Mouse (Mus musculus): ENCODE data around the gene Txlnb. TPM values are rescaled to one million over a fixed set of nuclear protein-coding genes. Genes with fewer than 3 reads are reported as not detected.
"Not testable (repeated sequence)": the region's sequence is repeated elsewhere in the genome, so short reads cannot be mapped to it uniquely, and the experiment has no call there.

Txlnb gene
- 100 to 1,000 TPM; 326 to 381 TPM for total RNA-seq (2021)

GRCm38 (mm10) chr10:17795767-17796631 lies at the start of gene Txlnb:
Gene Txlnb (plus strand): TSS chr10:17796226.
- intact Hi-C loops (cut with DNase I) = loop anchor here (2.0 to 5.0 kb wide), 4 partner anchors 39 to 151 kb away; partner anchors contain the start of gene Heca

DNA sequence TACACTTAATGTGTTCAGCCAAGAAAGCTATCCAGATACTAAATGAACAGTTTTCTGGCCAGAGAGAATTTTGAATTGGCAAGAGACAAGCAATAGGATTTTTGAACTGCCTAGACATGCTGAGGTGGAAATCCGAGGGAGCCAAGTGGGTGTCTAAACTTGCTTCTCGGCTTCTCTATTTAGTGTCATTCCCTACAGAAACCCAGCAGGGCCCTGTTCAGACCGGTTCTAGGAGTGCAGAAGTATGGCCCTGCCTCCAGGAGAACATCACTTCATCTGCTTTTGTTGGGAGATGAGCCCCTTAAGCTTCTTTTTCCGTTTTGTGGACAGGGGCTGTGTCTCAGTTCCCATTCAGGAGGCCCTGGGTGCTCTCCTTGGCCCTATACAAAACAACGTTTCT lies 43.5 kb upstream of the Txlnb start:
- intact Hi-C loops (cut with DNase I) = no loop called here
- no peak for DNase-seq

More at GRCm38 (mm10) chr10:17795767-17796631, at the start of gene Txlnb:
- DNase-seq = peak; percentile 70 to 71

DNA sequence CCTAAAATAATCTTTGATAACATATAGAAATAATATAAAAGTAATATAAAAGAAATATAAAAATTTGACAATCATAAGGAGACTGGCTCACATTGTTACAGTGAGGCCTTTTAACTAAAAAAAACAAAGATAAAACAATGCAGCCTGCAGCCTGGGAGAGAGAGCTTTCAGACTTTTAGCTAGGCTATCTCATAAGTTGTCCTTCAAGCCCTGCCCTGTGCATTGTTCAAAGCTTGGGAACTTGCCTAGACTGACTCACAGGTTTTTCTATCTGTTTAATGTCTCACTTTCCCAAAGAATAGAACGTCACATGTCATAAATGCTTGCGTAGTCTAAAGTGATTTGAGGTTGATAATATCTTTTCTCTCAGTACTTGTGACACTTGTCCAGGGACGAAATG lies 36.3 kb upstream of the Txlnb start:
- intact Hi-C loops (cut with DNase I) = no loop called here
- no peak for DNase-seq

GRCm38 (mm10) chr10:17760750-17761613 lies 35.0 kb upstream of the Txlnb start:
- DNase-seq = no peak
- intact Hi-C loops (cut with DNase I) = no loop called here

- DNase-seq = no peak
- intact Hi-C loops (cut with DNase I) = no loop called here
These were observed 34.4 kb upstream of the Txlnb start for GRCm38 (mm10) chr10:17761652-17762051.

DNA sequence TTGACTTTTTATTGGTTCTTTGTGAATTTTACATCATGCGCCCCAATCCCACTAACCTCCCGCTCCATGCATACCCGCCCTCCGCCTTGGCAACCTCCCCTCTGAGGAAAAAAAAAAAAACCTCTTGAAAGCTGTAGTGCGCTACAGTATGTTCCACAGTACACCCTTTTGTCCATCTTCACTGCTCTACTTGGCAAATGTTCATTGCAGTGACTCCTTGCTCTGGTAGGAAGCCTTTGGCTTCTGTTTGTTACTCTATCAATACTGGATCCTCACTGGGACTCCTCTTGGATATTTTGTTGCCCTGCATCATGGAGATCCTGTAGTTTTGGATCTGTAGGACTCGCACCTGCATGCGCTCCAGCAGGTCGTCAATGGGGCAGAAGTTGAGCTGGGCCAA lies 33.1 kb upstream of the Txlnb start:
- intact Hi-C loops (cut with DNase I) = no loop called here
- no peak for DNase-seq

DNA sequence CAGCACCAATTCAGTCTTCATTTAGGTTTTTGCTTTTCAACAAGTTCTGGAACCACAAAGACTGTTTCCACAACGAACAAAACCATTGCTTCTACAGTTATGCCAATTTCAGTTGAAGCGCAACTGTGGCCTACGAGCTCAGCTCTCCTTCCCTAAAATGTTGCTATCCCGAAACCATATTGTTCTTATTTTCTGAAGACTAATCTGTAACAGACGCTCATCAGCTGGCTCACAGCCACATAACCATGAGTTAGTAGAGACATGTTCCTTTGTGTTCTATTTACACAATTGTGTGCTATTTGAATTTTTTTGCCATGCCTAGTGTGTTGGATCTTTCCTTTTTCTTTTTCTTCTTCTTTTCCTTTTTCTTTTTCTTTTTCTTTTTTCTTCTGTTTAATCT lies 26.2 kb upstream of the Txlnb start:
- DNase-seq = no peak
- intact Hi-C loops (cut with DNase I) = no loop called here

DNA sequence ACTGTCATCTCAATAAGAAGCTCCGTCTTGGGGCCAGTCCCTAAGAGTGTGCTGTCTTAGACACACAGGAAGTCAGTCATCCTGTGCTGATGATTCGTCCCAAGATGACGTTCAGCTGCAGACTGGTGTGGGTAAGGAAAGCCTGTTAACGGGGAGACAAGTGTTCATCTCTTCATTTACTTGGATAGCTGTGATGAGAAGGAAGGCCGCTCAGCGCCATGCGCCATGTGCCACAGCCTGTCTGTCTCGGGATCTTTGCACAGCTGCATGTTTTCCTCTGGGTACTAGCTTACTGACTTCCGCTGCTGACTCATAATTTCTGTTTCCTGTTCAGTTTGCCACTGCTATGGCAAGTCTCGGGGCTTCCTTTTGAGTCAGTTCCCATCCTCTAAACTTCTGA lies 23.7 kb upstream of the Txlnb start:
- intact Hi-C loops (cut with DNase I) = no loop called here
- peak in 1 of 2 experiments; percentile 17 for DNase-seq

GRCm38 (mm10) chr10:17774366-17774765 lies 21.7 kb upstream of the Txlnb start:
- no peak for DNase-seq
- intact Hi-C loops (cut with DNase I) = no loop called here

DNA sequence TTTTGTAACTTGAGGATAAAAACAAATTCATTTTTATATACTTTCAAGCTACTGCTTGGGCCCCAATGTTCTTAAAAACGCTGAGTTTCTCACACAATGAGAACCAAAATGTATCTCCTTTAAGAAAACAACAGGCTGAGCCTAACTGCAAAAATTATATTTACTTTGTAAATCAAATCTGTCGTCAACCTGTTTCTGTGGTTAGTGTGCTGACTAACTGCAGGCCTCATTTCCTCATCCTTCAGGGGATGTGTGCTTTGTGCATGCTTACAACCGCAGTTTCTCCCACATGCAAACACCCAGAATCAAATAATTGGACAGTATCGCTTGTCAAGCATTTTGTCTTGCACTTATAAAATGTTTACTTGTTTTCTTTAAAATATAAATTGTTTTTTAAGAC lies 20.9 kb upstream of the Txlnb start:
- intact Hi-C loops (cut with DNase I) = no loop called here

GRCm38 (mm10) chr10:17776684-17777083 lies 19.3 kb upstream of the Txlnb start:
- intact Hi-C loops (cut with DNase I); DNase-seq: not testable (repeated sequence)

More for the DNA sequence above, 20.9 kb upstream of the Txlnb start:
- no peak for DNase-seq

DNA sequence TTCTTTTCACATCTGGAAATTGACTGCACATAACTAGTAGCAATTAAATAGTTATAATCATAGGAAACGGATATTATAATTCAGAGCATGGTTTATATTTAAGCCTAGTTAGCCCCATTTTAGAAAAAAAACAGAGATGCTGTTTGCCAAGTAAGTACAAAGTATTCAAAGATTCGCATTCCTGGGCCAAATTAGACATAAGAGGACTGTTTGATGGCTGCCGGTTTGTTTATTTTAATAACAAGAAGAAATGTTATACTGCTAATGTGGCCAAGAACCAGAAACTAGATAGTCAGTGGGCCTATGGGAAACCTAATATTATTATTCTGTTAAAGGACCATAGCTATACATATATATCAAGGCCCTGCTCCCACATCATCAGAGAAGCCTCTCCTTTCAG lies 9.3 kb upstream of the Txlnb start:
- DNase-seq = no peak

GRCm38 (mm10) chr10:17787938-17788337 lies 8.1 kb upstream of the Txlnb start:
- intact Hi-C loops (cut with DNase I) = no loop called here
- no peak for DNase-seq

More for the DNA sequence above, 9.3 kb upstream of the Txlnb start:
- intact Hi-C loops (cut with DNase I) = no loop called here

DNA sequence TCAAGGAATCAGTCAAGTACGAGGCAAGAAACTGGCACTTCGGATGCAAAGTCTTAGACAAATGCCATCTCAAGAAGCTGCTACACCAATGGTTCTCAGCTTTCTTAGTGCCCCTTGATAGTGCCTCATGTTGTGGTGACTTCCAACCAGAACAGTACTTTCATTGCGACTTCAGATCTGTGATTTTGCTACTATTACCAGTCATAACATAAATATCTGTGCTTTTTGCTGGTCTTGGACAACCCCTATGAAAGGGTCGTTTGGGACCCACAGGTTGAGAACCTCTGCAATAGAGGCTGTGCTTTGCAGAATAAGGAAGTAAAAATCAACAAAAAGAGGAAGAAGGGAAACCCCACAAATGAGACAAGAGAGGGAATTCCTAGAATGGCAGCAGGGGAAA lies 7.7 kb upstream of the Txlnb start:
- DNase-seq = no peak
- intact Hi-C loops (cut with DNase I) = no loop called here

GRCm38 (mm10) chr10:17793926-17794325 lies 2.1 kb upstream of the Txlnb start:
- DNase-seq = no peak
- intact Hi-C loops (cut with DNase I) = loop anchor here (1.0 kb wide), 1 partner anchor 61 kb away; no protein-coding TSS in a partner anchor

DNA sequence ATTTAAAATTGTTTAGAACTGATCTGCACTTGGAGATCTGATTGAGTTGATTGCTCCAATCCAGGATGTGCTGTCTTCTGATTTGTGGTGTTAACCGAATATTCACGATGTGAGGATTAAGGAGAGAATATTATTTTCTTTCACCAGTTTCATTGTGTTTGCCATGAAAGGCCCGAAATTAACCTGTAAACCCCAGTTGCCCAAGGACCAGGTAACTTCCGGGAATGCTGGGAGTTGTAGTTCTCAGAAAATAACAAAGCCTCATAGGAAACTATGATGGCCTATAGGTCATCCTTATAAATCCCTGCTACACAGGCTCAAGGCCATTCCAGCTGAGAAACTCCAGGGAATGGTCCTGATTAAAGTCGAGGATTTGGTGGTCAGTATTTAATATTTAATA lies 1.6 kb upstream of the Txlnb start:
- intact Hi-C loops (cut with DNase I) = loop anchor here (1.0 kb wide), 1 partner anchor 61 kb away; no protein-coding TSS in a partner anchor

DNA sequence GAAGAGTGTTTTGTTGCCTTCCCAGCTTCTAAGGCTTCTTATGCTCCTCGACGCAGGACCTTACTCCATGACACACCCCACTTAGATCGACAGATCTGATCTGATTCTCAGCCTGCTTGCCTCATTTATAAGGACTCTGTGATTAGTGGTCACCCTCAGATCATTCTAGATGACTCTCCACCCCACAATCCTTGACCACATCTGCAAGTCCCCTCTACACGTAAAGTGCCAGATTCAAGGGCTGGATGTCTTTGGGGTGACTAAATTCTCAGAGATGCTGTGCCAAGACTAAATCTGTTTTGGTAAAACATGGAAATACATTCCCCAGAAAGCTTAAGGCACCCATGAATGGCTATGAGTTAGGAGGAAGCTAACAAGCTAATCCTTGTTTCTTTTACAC lies 799 bp upstream of the Txlnb start:
- intact Hi-C loops (cut with DNase I) = loop anchor here (5.0 kb wide), 3 partner anchors 72 to 152 kb away; partner anchors contain the start of gene Heca

More for the DNA sequence above, 1.6 kb upstream of the Txlnb start:
- DNase-seq = no peak

DNA sequence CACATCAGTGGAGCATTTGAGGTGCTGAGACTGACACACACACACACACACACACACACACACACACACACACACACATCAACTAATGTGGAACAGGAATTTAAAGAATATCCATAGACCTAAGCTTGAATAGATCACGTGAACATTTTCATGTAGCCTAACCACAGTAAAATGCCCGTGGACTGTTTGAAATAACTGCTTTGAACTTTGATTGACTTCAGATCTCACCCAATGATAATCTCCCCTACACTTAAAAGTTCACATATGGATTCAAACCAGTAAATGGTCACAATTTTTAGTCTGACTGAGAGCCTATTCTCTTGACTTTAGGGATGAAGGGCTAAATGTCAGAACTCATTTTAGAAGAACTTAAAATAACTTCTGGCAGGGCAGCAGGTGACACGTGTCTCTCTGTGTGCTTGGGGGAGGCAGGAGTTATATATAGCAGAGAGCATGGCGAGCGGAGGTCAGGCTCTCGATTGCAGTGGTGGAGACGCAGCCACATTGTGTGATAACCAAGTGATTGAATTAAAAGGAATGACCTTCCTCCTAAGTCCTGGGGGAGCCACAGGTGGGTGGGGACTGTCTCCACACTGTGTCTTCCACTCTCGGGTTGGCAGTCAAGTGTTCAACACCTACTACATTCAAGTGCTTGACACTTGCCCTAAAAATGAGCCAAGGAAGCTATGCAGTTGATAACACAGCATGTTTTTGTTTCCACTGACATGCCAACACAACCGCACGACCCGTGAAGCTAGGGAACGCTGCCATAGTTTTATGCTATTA lies 1.0 kb downstream of the Txlnb start:
- intact Hi-C loops (cut with DNase I) = loop anchor here (2.0 to 5.0 kb wide), 4 partner anchors 38 to 150 kb away; partner anchors contain the start of gene Heca
- DNase-seq = peak; percentile 50 to 58

More for the DNA sequence above, 799 bp upstream of the Txlnb start:
- no peak for DNase-seq

DNA sequence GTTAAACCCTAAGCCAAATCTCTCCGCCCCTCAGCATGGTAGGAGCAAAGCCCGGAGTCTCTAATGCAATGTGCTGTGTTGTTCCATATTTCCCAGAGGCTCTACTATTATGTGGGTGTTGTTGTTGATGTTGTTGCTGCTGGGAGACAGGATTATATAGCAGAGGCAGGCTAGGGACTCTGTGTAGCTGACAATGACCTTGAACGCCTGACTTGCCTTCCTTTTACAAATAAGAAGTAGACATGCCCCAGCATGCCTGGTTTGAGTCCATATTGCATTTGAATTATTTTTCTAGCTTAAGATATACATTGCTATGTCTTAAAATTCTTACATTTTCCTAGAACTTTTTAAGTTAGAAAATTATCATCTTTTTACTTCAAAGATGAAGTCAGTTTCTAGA lies 1.7 kb downstream of the Txlnb start:
- peak in 1 of 2 experiments; percentile 56 for DNase-seq
- intact Hi-C loops (cut with DNase I) = loop anchor here (2.0 to 5.0 kb wide), 4 partner anchors 37 to 150 kb away; partner anchors contain the start of gene Heca

GRCm38 (mm10) chr10:17801788-17802187 lies 5.8 kb downstream of the Txlnb start:
- no peak for DNase-seq
- intact Hi-C loops (cut with DNase I) = no loop called here
